Mouse (Mus musculus) cerebellum, adult 8-10 months (tissue): ENCODE data around the gene Psmb6.
A peak's percentile ranks its signal among the peaks of the same experiment; 100 is the strongest.

Experiments used
- DNase-seq: peaks from one replicate; pipeline ENCODE4 v3.0.0; 2022

The Psmb6 gene

GRCm38 (mm10) chr11:70525184-70525678 lies at the start of gene Psmb6:
Gene Psmb6 (plus strand): TSS chr11:70525367.
- DNase-seq = peak; percentile 88

GRCm38 (mm10) chr11:70485498-70485897 lies 39.7 kb upstream of the Psmb6 start:
- DNase-seq = no peak

- no peak for DNase-seq
Measured at GRCm38 (mm10) chr11:70487816-70488215, 37.4 kb upstream of the Psmb6 start.

GRCm38 (mm10) chr11:70489138-70489537 lies 36.0 kb upstream of the Psmb6 start:
- no peak for DNase-seq

GRCm38 (mm10) chr11:70489684-70490083 lies 35.5 kb upstream of the Psmb6 start:
- no peak for DNase-seq

GRCm38 (mm10) chr11:70499566-70500475 lies 25.3 kb upstream of the Psmb6 start:
- no peak for DNase-seq

- no peak for DNase-seq
Measured at GRCm38 (mm10) chr11:70500476-70500812, 24.7 kb upstream of the Psmb6 start.

GRCm38 (mm10) chr11:70502018-70502417 lies 23.1 kb upstream of the Psmb6 start:
- no peak for DNase-seq

GRCm38 (mm10) chr11:70504970-70505369 lies 20.2 kb upstream of the Psmb6 start, which contains the start of gene Tm4sf5:
Gene Tm4sf5 (plus strand): TSS chr11:70505244.
- no peak for DNase-seq

GRCm38 (mm10) chr11:70506385-70506784 lies 18.8 kb upstream of the Psmb6 start:
- peak; percentile 11 for DNase-seq

GRCm38 (mm10) chr11:70506962-70507515 lies 18.1 kb upstream of the Psmb6 start:
- no peak for DNase-seq

- peak; percentile 38 for DNase-seq
Measured at GRCm38 (mm10) chr11:70509753-70510564, 15.2 kb upstream of the Psmb6 start.

GRCm38 (mm10) chr11:70511242-70511641 lies 13.9 kb upstream of the Psmb6 start:
- no peak for DNase-seq

GRCm38 (mm10) chr11:70511825-70512224 lies 13.3 kb upstream of the Psmb6 start:
- no peak for DNase-seq

GRCm38 (mm10) chr11:70512709-70513342 lies 12.3 kb upstream of the Psmb6 start:
- no peak for DNase-seq

- no peak for DNase-seq
Measured at GRCm38 (mm10) chr11:70513520-70513919, 11.6 kb upstream of the Psmb6 start.

- DNase-seq = no peak
Measured at GRCm38 (mm10) chr11:70514288-70514687, 10.9 kb upstream of the Psmb6 start, which contains the start of gene Vmo1. Gene Vmo1 (minus strand): TSS chr11:70514616.

- peak; percentile 40 for DNase-seq
Measured at GRCm38 (mm10) chr11:70516352-70516751, 8.8 kb upstream of the Psmb6 start.

GRCm38 (mm10) chr11:70518436-70518835 lies 6.7 kb upstream of the Psmb6 start:
- no peak for DNase-seq

GRCm38 (mm10) chr11:70518923-70519322 lies 6.2 kb upstream of the Psmb6 start, which contains the start of gene Gltpd2:
Gene Gltpd2 (plus strand): TSS chr11:70519196.
- no peak for DNase-seq

- peak; percentile 53 for DNase-seq
Measured at GRCm38 (mm10) chr11:70520178-70520769, 4.9 kb upstream of the Psmb6 start.
